In the genomic region with DNA sequence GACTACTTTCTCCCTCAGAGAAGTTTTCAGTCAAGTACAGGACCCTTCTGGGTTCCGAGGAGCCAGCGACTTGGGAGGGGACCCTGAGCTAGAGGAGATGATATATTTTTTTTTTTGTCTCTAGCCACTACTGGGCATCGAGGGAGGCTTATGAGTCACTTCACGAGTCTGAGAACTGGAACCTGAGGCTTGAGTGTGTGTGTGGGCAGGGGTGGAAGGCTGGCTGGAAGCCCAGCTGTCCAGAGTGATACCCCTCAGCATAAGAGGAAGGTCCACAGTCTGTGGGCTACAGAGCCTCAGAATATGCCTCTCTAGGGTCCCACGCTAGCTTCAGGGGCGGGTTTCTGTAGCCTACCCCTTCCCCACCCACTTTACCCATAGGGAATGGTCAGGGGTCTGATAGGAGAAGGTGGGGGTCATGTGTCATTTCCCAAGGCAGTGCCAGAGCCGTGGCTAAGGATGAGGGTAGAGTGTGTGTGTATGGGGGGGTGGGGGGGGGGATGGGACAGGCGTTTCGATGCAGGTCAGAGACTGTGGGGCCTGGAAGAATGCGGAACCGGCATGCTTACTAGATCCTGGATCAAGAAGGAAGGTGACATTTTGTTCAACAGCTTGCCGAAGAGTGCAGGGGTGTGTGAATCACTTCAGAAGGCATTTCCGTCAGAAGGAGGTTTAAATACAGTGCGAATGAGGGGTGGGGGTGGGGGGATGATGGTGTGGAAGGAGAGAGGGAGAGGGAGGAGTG, we compare ENCODE assay signal across 12 mouse cellular contexts. TPM values are rescaled to one million over a fixed set of nuclear protein-coding genes. Genes with fewer than 3 reads are reported as not detected.
DNase-seq lines count a peak whose midpoint lies in the region; ATAC-seq and TF ChIP-seq lines count a peak whose summit lies in the region.
"Had no signal": no experiment of that assay in that cellular context is flagged by ENCODE, and none has a peak within 500 bp of the region (broad histone marks: within the 10 kb centered on the region; RNA-seq: fewer than 3 reads in every experiment).

No protein-coding gene starts in this region.

- peak; percentile 36 for DNase-seq in cerebellum, adult 9-11 months
- DNase-seq in cerebellum, adult 18-20 months: no peak
- DNase-seq in left cerebral cortex, adult 2 months (ENCODE audit: extremely low spot score in 1 of 2, low spot score in 2 of 2): no peak
- DNase-seq in left cerebral cortex, adult 11 months (ENCODE audit: low spot score): no peak
- DNase-seq in 3134 (ENCODE audit: extremely low read depth, insufficient read length, low spot score): peak; percentile 82
- DNase-seq: midbrain, embryonic 14.5 days; retina, postnatal 1 day had no signal

- intact Hi-C loops in left cerebral cortex, adult 2 months (cut with DNase I): no loop called here

- TF ChIP-seq CTCF in left cerebral cortex, adult 2 months (IDR thresholded peaks at IDR 0.05): no peak

- peak; percentile 5 to 9; a peak in 2 of 4 replicates for ATAC-seq in hematopoietic stem cell, adult 5-6 weeks (replicated peaks in 1 of 2; ENCODE audit: insufficient read depth in 1 of 2, low FRiP score in 2 of 2, low TSS enrichment in 1 of 2, low read depth in 1 of 2, poor library complexity in 2 of 2, severe bottlenecking in 2 of 2)
- no peak for ATAC-seq in megakaryocyte-erythroid progenitor cell, adult 5-6 weeks (replicated peaks; ENCODE audit: low FRiP score, low TSS enrichment, poor library complexity, severe bottlenecking)
- no peak for ATAC-seq in erythroblast, adult 5-6 weeks (replicated peaks; ENCODE audit: low FRiP score, poor library complexity, severe bottlenecking)
- ATAC-seq: forebrain, embryonic 13.5 days; hindbrain, embryonic 16.5 days had no signal

- H3K27ac ChIP-seq in left cerebral cortex, adult 2 months: peak overlapping the region; percentile 69
- H3K27ac ChIP-seq: forebrain, embryonic 13.5 days had no signal

- H3K4me3 ChIP-seq in left cerebral cortex, adult 2 months: no peak overlapping the region
- H3K4me3 ChIP-seq: forebrain, embryonic 13.5 days had no signal

RNA-seq across cellular contexts. Expression of a gene that starts 9.5 kb away (rescaled TPM):
- total RNA-seq in left cerebral cortex, adult 2 months (2021): 10 to 100 TPM; 46.2 to 51.7 TPM
- 37.6 and 66.4 TPM in 2 replicates for total RNA-seq in hematopoietic stem cell, adult 5-6 weeks (2017)
- 24.9 and 41.8 TPM in 2 replicates for total RNA-seq in megakaryocyte-erythroid progenitor cell, adult 5-6 weeks (2014; fragmentation: Nextera tagmentation)
- total RNA-seq in megakaryocyte-erythroid progenitor cell, adult 5-6 weeks (2017): 35.8 and 52.4 TPM in 2 replicates
- 3.3 and 7.3 TPM in 2 replicates for total RNA-seq in erythroblast, adult 5-6 weeks (2015; ENCODE audit: low replicate concordance)
- 8.4 and 11.0 TPM in 2 replicates for total RNA-seq in erythroblast, adult 5-6 weeks (2017; ENCODE audit: low replicate concordance)

RNA-seq across cellular contexts. Expression of a gene that starts 33.4 kb away (rescaled TPM):
- total RNA-seq in left cerebral cortex, adult 2 months (2021): 1 to 10 TPM; 3.7 to 4.6 TPM
- 3.0 and 7.9 TPM in 2 replicates for total RNA-seq in hematopoietic stem cell, adult 5-6 weeks (2017)
- 3.8 and 7.5 TPM in 2 replicates for total RNA-seq in megakaryocyte-erythroid progenitor cell, adult 5-6 weeks (2014; fragmentation: Nextera tagmentation)
- 1.3 and 9.0 TPM in 2 replicates for total RNA-seq in megakaryocyte-erythroid progenitor cell, adult 5-6 weeks (2017)
- total RNA-seq in erythroblast, adult 5-6 weeks (2015; ENCODE audit: low replicate concordance): 0.38 and 1.5 TPM in 2 replicates
- 0.60 and 0.98 TPM in 2 replicates for total RNA-seq in erythroblast, adult 5-6 weeks (2017; ENCODE audit: low replicate concordance)

Comparison
In these comparisons a context has a peak if more than half of its experiments do, and no peak if none do; other contexts are left out.
1. DNase-seq: peak in cerebellum, adult 9-11 months (single experiment) and 3134 (single experiment); none in cerebellum, adult 18-20 months (0 of 2), left cerebral cortex, adult 2 months (0 of 2) and left cerebral cortex, adult 11 months (single experiment).
2. ATAC-seq: peak in hematopoietic stem cell, adult 5-6 weeks (2 of 2); none in megakaryocyte-erythroid progenitor cell, adult 5-6 weeks (single experiment) and erythroblast, adult 5-6 weeks (single experiment).